Mouse (Mus musculus) liver, adult 2 months (tissue): Measurements from ENCODE around the gene Sncb. TPM values are rescaled to one million over a fixed set of nuclear protein-coding genes. Genes with fewer than 3 reads are reported as not detected.
A peak's percentile ranks its signal among the peaks of the same experiment; 100 is the strongest.

ENCODE experiments used
- DNase-seq: peaks from one replicate; pipeline ENCODE4 v3.0.0-alpha.2; 2011; ENCODE audit warnings: low read depth, low spot score; ENCODE audit errors: extremely low read depth
- H3K27ac ChIP-seq: fragments of 200-500 bp; replicated peaks from 2 replicates; pipeline ENCODE4 v1.5.1; 2012; ENCODE audit warnings: low read depth, mild to moderate bottlenecking, control low read depth, inconsistent platforms, low read length; ENCODE audit not compliant: insufficient read depth
- H3K27me3 ChIP-seq: fragments of 200-500 bp; 2 replicates; pipeline ENCODE4 v1.6.1; 2012; ENCODE audit warnings: mild to moderate bottlenecking, moderate library complexity, low read length, inconsistent platforms; ENCODE audit not compliant: control insufficient read depth, insufficient read depth
- H3K36me3 ChIP-seq: fragments of 200-500 bp; 2 replicates; pipeline ENCODE4 v1.6.1; 2012; ENCODE audit warnings: low read length, inconsistent platforms; ENCODE audit not compliant: control insufficient read depth, insufficient read depth
- H3K4me1 ChIP-seq: fragments of 200-500 bp; 2 replicates; pipeline ENCODE4 v1.6.1; 2011; ENCODE audit warnings: low read length; ENCODE audit not compliant: control insufficient read depth, insufficient read depth
- H3K4me3 ChIP-seq: fragments of 200-500 bp; 2 replicates; pipeline ENCODE4 v1.5.1; 2011; ENCODE audit warnings: low read depth, mild to moderate bottlenecking, control low read depth, low read length, moderate library complexity; ENCODE audit not compliant: insufficient read depth
- H3K79me2 ChIP-seq: fragments of 200-500 bp; 2 replicates; pipeline ENCODE4 v1.6.1; 2012; ENCODE audit warnings: inconsistent platforms, mild to moderate bottlenecking, low read length, moderate library complexity; ENCODE audit not compliant: control insufficient read depth, insufficient read depth
- H3K9ac ChIP-seq: fragments of 200-500 bp; 2 replicates; pipeline ENCODE4 v1.6.1; 2012; ENCODE audit warnings: low read depth, mild to moderate bottlenecking, control low read depth, inconsistent platforms, low read length
- CTCF ChIP-seq: fragments of 200-500 bp; IDR thresholded peaks from 2 replicates; pipeline ENCODE4 v1.5.1; 2011; ENCODE audit warnings: low read depth, low read length, control low read depth
- POLR2A ChIP-seq: fragments of 200-500 bp; IDR thresholded peaks from 2 replicates; pipeline ENCODE4 v1.6.1; 2011; ENCODE audit warnings: low read length, control low read depth; ENCODE audit not compliant: insufficient read depth; ENCODE audit errors: extremely low read depth
- WGBS: fragments of 180-500 bp; shearing (Covaris S2); methylation state at CpG from one replicate; pipeline ENCODE4 v1.1.7; 2018; 5-methylcytosine and 5-hydroxymethylcytosine counted together
- polyA plus RNA-seq: library from polyadenylated mRNA; depleted of rRNA; stranded (reverse); fragments of >200 nt; gene quantifications from 2 replicates; pipeline ENCODE4 v1.2.3, GENCODE M21; 2012
- total RNA-seq: library from RNA; depleted of rRNA; stranded (reverse); fragments of >200 nt; gene quantifications from 2 replicates; pipeline ENCODE4 v1.2.3, GENCODE M21; 2014

The Sncb gene
- total and polyA plus RNA-seq, 2 experiments: not detected

GRCm38 (mm10) chr13:54803010-54803409 is 36.6 kb upstream of the Sncb start:
- Histone ChIP-seq H3K27ac (no peak overlapping the region), H3K79me2 (no peaks in the 10 kb centered on the region), H3K9ac (no peak overlapping the region), H3K27me3 (peaks cover 5% of the 10 kb centered on the region; the same call in 1 of the 2 replicates), H3K4me1 (no peaks in the 10 kb centered on the region), H3K4me3 (no peak overlapping the region), H3K36me3 (no peaks in the 10 kb centered on the region)
- TF ChIP-seq POLR2A: no peak
- peak; percentile 22; the same call in 1 of the 2 replicates for TF ChIP-seq CTCF
- DNase-seq: no peak
- 78% methylated on average over 6 of the region's 6 CpGs for WGBS

- 49% methylated on average over 4 of the region's 4 CpGs for WGBS
- DNase-seq: no peak
- H3K9ac ChIP-seq: no peak overlapping the region
These were observed 33.8 kb upstream of the Sncb start for GRCm38 (mm10) chr13:54800206-54800605.

GRCm38 (mm10) chr13:54799701-54800100 is 33.3 kb upstream of the Sncb start:
- 20% methylated on average over 9 of the region's 9 CpGs for WGBS
- Histone ChIP-seq H3K9ac (no peak overlapping the region), H3K27ac (no peak overlapping the region), H3K79me2 (no peaks in the 10 kb centered on the region), H3K36me3 (no peaks in the 10 kb centered on the region), H3K4me1 (no peaks in the 10 kb centered on the region), H3K4me3 (no peak overlapping the region), H3K27me3 (no peaks in the 10 kb centered on the region)
- TF ChIP-seq POLR2A: no peak
- peak; percentile 96 for TF ChIP-seq CTCF
- DNase-seq: peak; percentile 46

More at GRCm38 (mm10) chr13:54800206-54800605, 33.8 kb upstream of the Sncb start:
- Histone ChIP-seq H3K79me2 (no peaks in the 10 kb centered on the region), H3K4me1 (no peaks in the 10 kb centered on the region), H3K4me3 (no peak overlapping the region), H3K36me3 (no peaks in the 10 kb centered on the region), H3K27me3 (no peaks in the 10 kb centered on the region), H3K27ac (no peak overlapping the region)
- TF ChIP-seq CTCF: no peak
- no peak for TF ChIP-seq POLR2A

- H3K27ac ChIP-seq: no peak overlapping the region
- no peaks in the 10 kb centered on the region for H3K27me3 ChIP-seq
- 59% methylated on average over 10 of the region's 10 CpGs for WGBS
- H3K79me2 ChIP-seq: no peaks in the 10 kb centered on the region
- no peak for DNase-seq
- H3K9ac ChIP-seq: no peak overlapping the region
- H3K4me3 ChIP-seq: no peak overlapping the region
- H3K4me1 ChIP-seq: no peaks in the 10 kb centered on the region
- no peaks in the 10 kb centered on the region for H3K36me3 ChIP-seq
- TF ChIP-seq POLR2A (no peak), CTCF (no peak)
These were observed 32.3 kb upstream of the Sncb start for GRCm38 (mm10) chr13:54798740-54799139.

- Histone ChIP-seq H3K79me2 (no peaks in the 10 kb centered on the region), H3K4me3 (no peak overlapping the region), H3K27ac (no peak overlapping the region), H3K9ac (no peak overlapping the region), H3K27me3 (no peaks in the 10 kb centered on the region), H3K4me1 (no peaks in the 10 kb centered on the region), H3K36me3 (no peaks in the 10 kb centered on the region)
- DNase-seq: no peak
- WGBS: 75% methylated on average over 16 of the region's 16 CpGs
- TF ChIP-seq POLR2A (no peak), CTCF (no peak)
These were observed 31.7 kb upstream of the Sncb start for GRCm38 (mm10) chr13:54797861-54798643.

GRCm38 (mm10) chr13:54797356-54797755 is 31.0 kb upstream of the Sncb start:
- Histone ChIP-seq H3K79me2 (no peaks in the 10 kb centered on the region), H3K4me3 (no peak overlapping the region), H3K27ac (no peak overlapping the region), H3K4me1 (no peaks in the 10 kb centered on the region), H3K36me3 (no peaks in the 10 kb centered on the region), H3K9ac (no peak overlapping the region), H3K27me3 (no peaks in the 10 kb centered on the region)
- peak; percentile 25 for DNase-seq
- TF ChIP-seq POLR2A (no peak), CTCF (peak; percentile 66)
- WGBS: 46% methylated on average over 4 of the region's 4 CpGs
